8 mouse cellular contexts compared by ENCODE assay signal in the genomic region with DNA sequence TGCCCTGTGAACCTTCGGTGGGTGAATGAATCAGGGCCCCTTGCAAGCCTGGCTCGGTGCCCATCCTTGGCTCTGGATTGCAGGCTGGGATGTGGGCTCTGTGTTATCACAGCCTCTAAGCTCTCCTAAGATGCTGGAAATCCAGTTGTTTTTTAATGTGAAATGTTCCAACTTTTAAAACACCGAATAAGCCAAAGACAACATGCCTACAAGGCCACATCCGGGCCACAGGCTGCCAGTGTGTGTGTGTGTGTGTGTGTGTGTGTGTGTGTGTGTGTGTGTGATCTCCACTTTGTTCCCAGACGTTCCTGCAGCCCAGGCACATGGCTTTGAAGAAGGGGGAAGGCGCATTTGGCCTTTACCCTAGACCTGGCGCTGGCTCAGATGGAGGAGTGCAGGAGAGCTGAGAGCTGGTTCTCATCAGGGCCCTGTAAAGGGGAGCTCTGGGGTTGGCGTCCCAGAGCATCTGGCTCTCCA. TPM values are rescaled to one million over a fixed set of nuclear protein-coding genes. Genes with fewer than 3 reads are reported as not detected.
A peak's percentile ranks its signal among the peaks of the same experiment; 100 is the strongest.
DNase-seq lines count a peak whose midpoint lies in the region; ATAC-seq and TF ChIP-seq lines count a peak whose summit lies in the region.
"Had no signal": no experiment of that assay in that cellular context is flagged by ENCODE, and none has a peak within 500 bp of the region (broad histone marks: within the 10 kb centered on the region; RNA-seq: fewer than 3 reads in every experiment).

No protein-coding gene starts in this region.

- no peaks in the 10 kb centered on the region for H3K27me3 ChIP-seq in forebrain, embryonic 16.5 days (replicated peaks; ENCODE audit: control insufficient read depth, insufficient read depth, low read length)
- no peaks in the 10 kb centered on the region for H3K27me3 ChIP-seq in kidney, postnatal 0 days (ENCODE audit: insufficient read depth, low read length)

- no peaks in the 10 kb centered on the region for H3K9me3 ChIP-seq in forebrain, embryonic 16.5 days (ENCODE audit: control insufficient read depth, low read length)
- no peaks in the 10 kb centered on the region for H3K9me3 ChIP-seq in kidney, postnatal 0 days (replicated peaks; ENCODE audit: low read length)
- H3K9me3 ChIP-seq: liver, embryonic 13.5 days had no signal

- peaks cover 17% of the 10 kb centered on the region for H3K4me1 ChIP-seq in forebrain, embryonic 16.5 days (replicated peaks; ENCODE audit: control insufficient read depth, insufficient read depth, low read length)
- H3K4me1 ChIP-seq in kidney, postnatal 0 days (replicated peaks; ENCODE audit: insufficient read depth, low read length), result no peaks in the 10 kb centered on the region

- 55% methylated on average over 8 of the region's 8 CpGs for WGBS in forebrain, embryonic 16.5 days
- WGBS in kidney, postnatal 0 days, result 52% methylated on average over 8 of the region's 8 CpGs

- no peak for TF ChIP-seq CTCF in kidney, postnatal 0 days (IDR thresholded peaks at IDR 0.05; ENCODE audit: low read depth)

- ATAC-seq in forebrain, embryonic 16.5 days, result peak; percentile 64
- peak; percentile 40 for ATAC-seq in kidney, postnatal 0 days (replicated peaks; ENCODE audit: low FRiP score, low read depth)

- peak; percentile 29 for DNase-seq in urinary bladder, postnatal 14 days (ENCODE audit: low spot score)
- no peak for DNase-seq in urinary bladder, postnatal 25 days (ENCODE audit: low spot score)
- DNase-seq in kidney, postnatal 0 days (ENCODE audit: low spot score), result no peak
- no peak for DNase-seq in layer of hippocampus, postnatal 36 days
- no peak for DNase-seq in embryo, embryonic 10 days (ENCODE audit: low spot score)
- no peak for DNase-seq in right cerebral cortex, postnatal 10 days (ENCODE audit: low spot score in 2 of 2)
- DNase-seq: liver, embryonic 13.5 days had no signal

- no peak overlapping the region for H3K27ac ChIP-seq in forebrain, embryonic 16.5 days (ENCODE audit: low read length)
- no peak overlapping the region for H3K27ac ChIP-seq in kidney, postnatal 0 days
- H3K27ac ChIP-seq: liver, embryonic 13.5 days had no signal

- H3K9ac ChIP-seq in forebrain, embryonic 16.5 days (replicated peaks; ENCODE audit: low read depth, low read length), result no peak overlapping the region
- no peak overlapping the region for H3K9ac ChIP-seq in kidney, postnatal 0 days (ENCODE audit: low read depth, low read length)
- H3K9ac ChIP-seq: liver, embryonic 13.5 days had no signal

- H3K4me3 ChIP-seq in forebrain, embryonic 16.5 days (replicated peaks; ENCODE audit: low read length), result no peak overlapping the region
- H3K4me3 ChIP-seq in kidney, postnatal 0 days (replicated peaks; ENCODE audit: low read depth, low read length), result no peak overlapping the region
- H3K4me3 ChIP-seq: liver, embryonic 13.5 days had no signal

- H3K36me3 ChIP-seq in forebrain, embryonic 16.5 days (ENCODE audit: control insufficient read depth, insufficient read depth), result no peaks in the 10 kb centered on the region
- H3K36me3 ChIP-seq in kidney, postnatal 0 days (ENCODE audit: insufficient read depth, low read length), result no peaks in the 10 kb centered on the region
- H3K36me3 ChIP-seq: liver, embryonic 13.5 days had no signal

- H3K4me2 ChIP-seq in forebrain, embryonic 16.5 days (ENCODE audit: low read length), result no peak overlapping the region
- H3K4me2 ChIP-seq in kidney, postnatal 0 days (ENCODE audit: low read length), result no peak overlapping the region
- H3K4me2 ChIP-seq: liver, embryonic 13.5 days had no signal

RNA-seq across cellular contexts. Expression of a gene that starts 52.4 kb away (rescaled TPM):
- polyA plus RNA-seq in forebrain, embryonic 16.5 days (2015; fragmentation: Nextera tagmentation; extraction: Ambion mirVana), result 57.7 and 59.5 TPM in 2 replicates
- 43.7 and 48.1 TPM in 2 replicates for polyA plus RNA-seq in kidney, postnatal 0 days (2015; fragmentation: Nextera tagmentation; extraction: Ambion mirVana)
- 10 to 100 TPM; 41.6 to 45.3 TPM for total RNA-seq in layer of hippocampus, postnatal 36 days (2021)

RNA-seq across cellular contexts. Expression of a gene that starts 56.0 kb away (rescaled TPM):
- 5.9 and 7.2 TPM in 2 replicates for polyA plus RNA-seq in forebrain, embryonic 16.5 days (2015; fragmentation: Nextera tagmentation; extraction: Ambion mirVana)
- 1.0 and 1.2 TPM in 2 replicates for polyA plus RNA-seq in kidney, postnatal 0 days (2015; fragmentation: Nextera tagmentation; extraction: Ambion mirVana)
- 1 to 10 TPM; 1.3 to 2.1 TPM for total RNA-seq in layer of hippocampus, postnatal 36 days (2021)
